Mouse (Mus musculus): ENCODE measurements around the gene Lrrc4c.

DNA sequence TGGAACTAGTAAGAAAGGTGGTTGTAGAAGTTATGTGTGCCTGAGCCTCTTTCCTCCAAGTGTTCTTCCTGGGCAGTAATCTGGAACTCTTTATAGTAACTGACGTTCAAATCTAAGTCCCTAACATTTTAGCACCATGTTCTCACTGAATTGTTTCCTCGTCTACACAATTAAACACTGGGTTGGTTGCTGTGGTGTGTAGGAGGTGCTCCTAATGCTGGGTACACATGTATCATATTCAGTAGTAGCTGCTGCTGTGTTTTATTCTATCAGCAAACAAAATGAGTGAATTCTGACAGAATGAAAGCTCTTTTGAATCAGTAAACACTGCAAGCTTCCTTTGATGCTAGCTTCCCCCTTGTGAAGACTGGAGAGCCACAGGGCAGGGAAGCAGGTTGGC, 1246.5 kb downstream of the Lrrc4c start:
- TF ChIP-seq CTCF (conservative IDR thresholded peaks at IDR 0.05 in 1 of 2, IDR thresholded peaks at IDR 0.05 in 1 of 2; ENCODE audit: low read depth in 2 of 2, low read length in 2 of 2) (no peak), POLR2A (IDR thresholded peaks at IDR 0.05; ENCODE audit: low read depth, low read length) (no peak), NELFE (IDR thresholded peaks at IDR 0.05; ENCODE audit: low read depth, low read length) (no peak), MAX (IDR thresholded peaks at IDR 0.05; ENCODE audit: low read length) (no peak), ZC3H11A (IDR thresholded peaks at IDR 0.05; ENCODE audit: low read depth, low read length) (no peak)

Data from CH12.LX (cell line).